Mouse (Mus musculus) cerebellum, adult 2 months (tissue): Measurements from ENCODE around the gene Syne1.

Experiments used
- CTCF ChIP-seq: fragments of 200-500 bp; IDR thresholded peaks from 2 replicates; pipeline ENCODE4 v1.5.1; 2011; ENCODE audit warnings: low read depth, mild to moderate bottlenecking, control low read depth, low read length, moderate library complexity, borderline replicate concordance; ENCODE audit not compliant: insufficient read depth
- POLR2A ChIP-seq: fragments of 200-500 bp; IDR thresholded peaks from 2 replicates; pipeline ENCODE4 v1.6.1; 2011; ENCODE audit warnings: low read length, control low read depth, borderline replicate concordance; ENCODE audit not compliant: insufficient read depth

GRCm38 (mm10) chr10:5522904-5523303 lies 28.4 kb downstream of the Syne1 start:
- no peak for TF ChIP-seq POLR2A
- no peak for TF ChIP-seq CTCF
